Mouse (Mus musculus) CH12.LX (cell line): ENCODE measurements around the gene Ptprk.

ENCODE experiments used
- CHD2 ChIP-seq: IDR thresholded peaks from 2 replicates; pipeline ENCODE4 v1.6.1; 2011; ENCODE audit warnings: low read length, improper control_type of control experiment
- CTCF ChIP-seq, 2 experiments: IDR thresholded peaks in 1 of 2; conservative IDR thresholded peaks in 1 of 2; 2 replicates each; pipeline ENCODE4 v1.5.1; 2011 to 2012; ENCODE audit warnings: low read depth in 2 of 2, low read length in 2 of 2, improper control_type of control experiment in 1 of 2, inconsistent platforms in 1 of 2, mild to moderate bottlenecking in 1 of 2, moderate library complexity in 1 of 2
- ELF1 ChIP-seq: IDR thresholded peaks from 2 replicates; pipeline ENCODE4 v1.6.1; 2014; ENCODE audit warnings: low read depth, mild to moderate bottlenecking, inconsistent platforms, low read length, improper control_type of control experiment
- EP300 ChIP-seq: IDR thresholded peaks from 2 replicates; pipeline ENCODE4 v1.6.1; 2011; ENCODE audit warnings: low read length, improper control_type of control experiment
- MAFK ChIP-seq: IDR thresholded peaks from 2 replicates; pipeline ENCODE4 v1.6.1; 2011; ENCODE audit warnings: low read length, improper control_type of control experiment; ENCODE audit not compliant: insufficient replicate concordance
- MXI1 ChIP-seq: IDR thresholded peaks from 2 replicates; pipeline ENCODE4 v1.6.1; 2011; ENCODE audit warnings: mild to moderate bottlenecking, low read depth, low read length, improper control_type of control experiment
- POLR2A ChIP-seq: IDR thresholded peaks from 2 replicates; pipeline ENCODE4 v1.6.1; 2011; ENCODE audit warnings: low read depth, mild to moderate bottlenecking, improper control_type of control experiment, low read length
- TCF12 ChIP-seq: IDR thresholded peaks from 2 replicates; pipeline ENCODE4 v1.6.1; 2014; ENCODE audit warnings: low read depth, mild to moderate bottlenecking, inconsistent platforms, low read length, improper control_type of control experiment
- UBTF ChIP-seq: IDR thresholded peaks from 2 replicates; pipeline ENCODE4 v1.6.1; 2012; ENCODE audit warnings: low read depth, mild to moderate bottlenecking, inconsistent platforms, low read length, improper control_type of control experiment, moderate library complexity
- ZC3H11A ChIP-seq: IDR thresholded peaks from 2 replicates; pipeline ENCODE4 v1.6.1; 2012; ENCODE audit warnings: low read depth, mild to moderate bottlenecking, inconsistent platforms, low read length, improper control_type of control experiment

GRCm38 (mm10) chr10:28379752-28380488 is 305.3 kb downstream of the Ptprk start:
- TF ChIP-seq ELF1 (no peak), ZC3H11A (no peak), MAFK (no peak), CTCF (conservative IDR thresholded peaks at IDR 0.05 in 1 of 2, IDR thresholded peaks at IDR 0.05 in 1 of 2; ENCODE audit: low read depth in 2 of 2, low read length in 2 of 2) (no peak), CHD2 (no peak), UBTF (no peak), TCF12 (no peak), POLR2A (no peak), EP300 (no peak), MXI1 (no peak)
